In genomic region chr6:145361109-145361694, GRCm38 (mm10) we compare ENCODE assay signal across 13 mouse cellular contexts.
A peak's percentile ranks its signal among the peaks of the same experiment; 100 is the strongest.
DNase-seq lines count a peak whose midpoint lies in the region; ATAC-seq lines count a peak whose summit lies in the region.
"Had no signal": no experiment of that assay in that cellular context is flagged by ENCODE, and none has a peak within 500 bp of the region (broad histone marks: within the 10 kb centered on the region; RNA-seq: fewer than 3 reads in every experiment).

No protein-coding gene starts in this region.

- no peaks in the 10 kb centered on the region for H3K27me3 ChIP-seq in limb, embryonic 13.5 days
- H3K27me3 ChIP-seq: forebrain, embryonic 15.5 days; neural tube, embryonic 15.5 days; Patski had no signal

- no peak overlapping the region for H3K4me3 ChIP-seq in limb, embryonic 13.5 days
- H3K4me3 ChIP-seq: forebrain, embryonic 15.5 days; heart, embryonic 15.5 days; megakaryocyte, embryonic 14.5 days; neural tube, embryonic 15.5 days had no signal

- peaks cover 2% of the 10 kb centered on the region; the same call in 1 of the 2 replicates for H3K9me3 ChIP-seq in limb, embryonic 13.5 days
- H3K9me3 ChIP-seq: forebrain, embryonic 15.5 days; heart, embryonic 15.5 days; megakaryocyte, embryonic 14.5 days; neural tube, embryonic 15.5 days had no signal

- H3K9ac ChIP-seq in limb, embryonic 13.5 days: no peak overlapping the region
- H3K9ac ChIP-seq: forebrain, embryonic 15.5 days; heart, embryonic 15.5 days; neural tube, embryonic 15.5 days had no signal

- H3K27ac ChIP-seq in limb, embryonic 13.5 days: peak overlapping the region; percentile 73; the same call in 1 of the 2 replicates
- H3K27ac ChIP-seq: forebrain, embryonic 15.5 days; heart, embryonic 15.5 days; neural tube, embryonic 15.5 days had no signal

- DNase-seq in c-Kit-positive CD71-positive TER-119-negative erythroid progenitor cells, embryonic 14.5 days (ENCODE audit: low read depth): peak; percentile 22
- peak; percentile 28 for DNase-seq in kidney, adult 18-20 months
- DNase-seq in lung, postnatal 36 days: peak; percentile 60
- DNase-seq in urinary bladder, postnatal 4 days (ENCODE audit: low spot score in 2 of 2): no peak
- no peak for DNase-seq in ovary, postnatal 14 days (ENCODE audit: low spot score)
- DNase-seq in right cerebral cortex, postnatal 10 days (ENCODE audit: low spot score in 2 of 2): no peak
- DNase-seq in c-Kit-positive CD71-positive TER-119-positive erythroid progenitor cells, embryonic 14.5 days (ENCODE audit: low spot score): no peak

- no peak overlapping the region for H3K4me2 ChIP-seq in limb, embryonic 13.5 days (replicated peaks)
- H3K4me2 ChIP-seq: forebrain, embryonic 15.5 days; heart, embryonic 15.5 days; neural tube, embryonic 15.5 days had no signal

- no peak for ATAC-seq in limb, embryonic 13.5 days (ENCODE audit: low FRiP score, low read depth)
- ATAC-seq: forebrain, embryonic 15.5 days; Patski had no signal

- 61% methylated on average over 12 of the region's 12 CpGs for WGBS in limb, embryonic 13.5 days

- H3K4me1 ChIP-seq in limb, embryonic 13.5 days: peaks cover 73% of the 10 kb centered on the region

- H3K36me3 ChIP-seq in limb, embryonic 13.5 days: no peaks in the 10 kb centered on the region
- H3K36me3 ChIP-seq: forebrain, embryonic 15.5 days; heart, embryonic 15.5 days; neural tube, embryonic 15.5 days had no signal

Comparison
In these comparisons a context has a peak if more than half of its experiments do, and no peak if none do; other contexts are left out.
1. DNase-seq: peak in c-Kit-positive CD71-positive TER-119-negative erythroid progenitor cells, embryonic 14.5 days (single experiment), kidney, adult 18-20 months (single experiment) and lung, postnatal 36 days (single experiment); none in urinary bladder, postnatal 4 days (0 of 2), ovary, postnatal 14 days (single experiment), right cerebral cortex, postnatal 10 days (0 of 2) and c-Kit-positive CD71-positive TER-119-positive erythroid progenitor cells, embryonic 14.5 days (single experiment).